Mouse (Mus musculus): ENCODE results near the gene Fgf15. TPM values are rescaled to one million over a fixed set of nuclear protein-coding genes. Genes with fewer than 3 reads are reported as not detected.
"Not testable (repeated sequence)": the region's sequence is repeated elsewhere in the genome, so short reads cannot be mapped to it uniquely, and the experiment has no call there.

Gene Fgf15
- polyA plus RNA-seq, 1 experiment from 2014 or later = 69.9 TPM

DNA sequence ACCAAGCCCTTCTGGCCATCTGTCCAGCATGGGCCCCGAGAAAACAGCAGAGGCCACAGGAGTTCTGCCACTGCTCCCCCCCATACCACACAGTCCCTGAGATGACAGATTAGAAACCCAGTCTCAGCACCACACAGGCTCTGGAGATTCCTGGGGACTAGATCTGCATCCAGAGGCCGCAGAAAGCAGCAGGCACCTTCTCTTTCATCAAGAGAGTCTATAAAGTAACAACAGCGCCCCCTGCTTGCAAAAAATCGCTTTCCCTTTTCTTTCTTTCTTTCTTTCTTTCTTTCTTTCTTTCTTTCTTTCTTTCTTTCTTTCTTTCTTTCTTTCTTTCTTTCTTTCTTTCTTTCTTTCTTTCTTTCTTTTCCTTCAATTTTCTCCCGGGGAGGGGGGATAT, 2.1 kb upstream of the Fgf15 start:
- peak overlapping the region; percentile 79 for H3K4me2 ChIP-seq
- H3K9ac ChIP-seq = no peak overlapping the region
- H3K9me3 ChIP-seq = no peaks in the 10 kb centered on the region
- H3K4me3 ChIP-seq (replicated peaks) = no peak overlapping the region
- H3K27ac ChIP-seq = peak overlapping the region; percentile 14
- no peaks in the 10 kb centered on the region for H3K36me3 ChIP-seq (replicated peaks)
- 2% methylated on average over 5 of the region's 5 CpGs for WGBS
- H3K27me3 ChIP-seq = peaks cover 80% of the 10 kb centered on the region
- H3K4me1 ChIP-seq = peaks cover 46% of the 10 kb centered on the region
- no peak for ATAC-seq (ENCODE audit: low FRiP score)

DNA sequence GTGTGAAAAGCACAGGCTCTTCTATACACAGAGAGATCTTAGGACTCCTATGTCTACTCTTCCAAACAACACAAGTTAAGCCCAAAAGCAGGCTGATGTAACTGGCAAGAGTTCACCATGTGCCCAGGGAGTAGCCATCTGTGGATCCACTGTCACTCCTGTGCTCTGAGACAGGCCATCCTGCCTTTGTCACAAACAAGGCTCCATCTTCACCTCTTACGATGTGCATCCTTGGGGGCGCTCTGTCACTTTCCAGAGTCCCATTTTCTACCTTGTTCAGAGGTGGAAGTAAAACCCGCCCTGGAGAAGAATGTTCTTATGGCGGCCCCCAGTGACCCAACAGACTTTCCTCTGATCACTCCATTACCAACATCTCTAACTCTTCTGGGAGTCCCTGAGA, 1.6 kb upstream of the Fgf15 start:
- Histone ChIP-seq H3K9me3 (no peaks in the 10 kb centered on the region), H3K36me3 (replicated peaks) (no peaks in the 10 kb centered on the region), H3K4me1 (peaks cover 49% of the 10 kb centered on the region), H3K27ac (peak overlapping the region; percentile 85), H3K27me3 (peaks cover 80% of the 10 kb centered on the region), H3K4me3 (replicated peaks) (peak overlapping the region; percentile 53), H3K4me2 (peak overlapping the region; percentile 79), H3K9ac (peak overlapping the region; percentile 68)
- peak; percentile 10; the same call in 1 of the 2 replicates for ATAC-seq (ENCODE audit: low FRiP score)
- 4% methylated on average over 4 of the region's 4 CpGs for WGBS

DNA sequence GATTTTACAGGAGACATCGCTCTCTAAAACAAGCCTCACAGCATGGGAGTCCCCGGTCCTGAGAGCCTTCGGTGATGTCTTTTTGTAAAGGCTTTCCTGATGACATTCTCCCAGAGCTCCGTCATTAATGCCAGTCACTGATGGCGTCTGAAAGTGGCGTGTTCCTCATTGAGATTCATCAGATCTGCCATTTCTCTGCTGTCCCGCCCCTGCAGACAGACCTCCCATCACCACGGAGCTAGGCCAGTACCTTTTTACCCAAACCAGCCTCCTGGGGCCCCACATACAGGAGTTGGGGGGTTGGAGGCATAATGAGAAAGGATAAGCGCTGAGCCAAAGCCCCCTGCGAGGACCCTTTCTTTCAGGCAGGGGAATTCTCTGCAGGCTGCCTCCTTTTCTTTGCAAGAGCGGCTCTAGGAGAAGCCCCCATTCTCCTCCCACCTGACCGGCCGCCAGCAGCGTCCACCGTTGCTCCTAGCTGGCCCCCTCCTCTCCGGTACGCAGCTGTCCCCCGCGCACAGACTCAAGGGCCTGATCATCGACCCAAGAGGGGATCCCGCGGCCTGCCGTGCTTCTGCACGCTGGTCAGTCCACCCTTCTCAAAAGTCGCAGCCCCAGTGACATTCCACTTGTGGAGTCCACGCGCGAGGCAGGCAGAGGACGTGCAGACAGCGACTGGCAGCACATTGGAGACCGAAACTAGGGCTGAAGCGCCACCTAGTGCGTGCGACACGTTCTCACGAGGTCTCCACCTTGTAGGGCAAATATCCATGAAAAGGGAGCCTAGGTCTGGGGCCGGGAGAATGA, 823 bp upstream of the Fgf15 start:
- Histone ChIP-seq H3K36me3 (replicated peaks) (no peaks in the 10 kb centered on the region), H3K4me3 (replicated peaks) (peak overlapping the region; percentile 53), H3K9ac (peak overlapping the region; percentile 68), H3K27me3 (peaks cover 75% of the 10 kb centered on the region), H3K4me2 (peak overlapping the region; percentile 79), H3K27ac (peak overlapping the region; percentile 85), H3K4me1 (peaks cover 49% of the 10 kb centered on the region), H3K9me3 (no peaks in the 10 kb centered on the region)
- under 1% methylated on average over 37 of the region's 37 CpGs for WGBS
- ATAC-seq (ENCODE audit: low FRiP score) = peak; percentile 80

DNA sequence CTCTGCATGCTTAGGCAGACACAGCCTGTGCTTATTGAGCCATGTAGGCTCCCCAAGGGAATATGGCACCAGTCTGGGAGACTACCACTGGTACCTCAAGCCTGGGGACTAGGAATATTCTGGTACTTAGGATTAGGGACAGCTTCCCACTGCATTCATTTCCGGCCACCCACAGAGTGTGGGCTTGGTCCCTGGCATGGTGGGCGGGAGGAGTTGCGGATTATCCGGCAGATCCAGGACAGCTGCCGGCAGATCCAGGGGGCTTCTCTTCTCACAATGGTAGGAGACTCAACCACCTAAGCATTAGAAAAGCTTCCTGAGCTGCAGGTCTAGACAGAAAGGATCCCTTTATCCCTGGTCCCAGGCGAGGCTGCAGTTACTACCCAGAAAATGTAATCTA, 2.2 kb downstream of the Fgf15 start:
- Histone ChIP-seq H3K36me3 (replicated peaks) (no peaks in the 10 kb centered on the region), H3K4me2 (peak overlapping the region; percentile 79), H3K4me1 (peaks cover 49% of the 10 kb centered on the region), H3K9ac (peak overlapping the region; percentile 45), H3K4me3 (replicated peaks) (peak overlapping the region; percentile 53), H3K27me3 (peaks cover 56% of the 10 kb centered on the region), H3K27ac (no peak overlapping the region), H3K9me3 (no peaks in the 10 kb centered on the region)
- WGBS = 18% methylated on average over 6 of the region's 6 CpGs
- no peak for ATAC-seq (ENCODE audit: low FRiP score)

DNA sequence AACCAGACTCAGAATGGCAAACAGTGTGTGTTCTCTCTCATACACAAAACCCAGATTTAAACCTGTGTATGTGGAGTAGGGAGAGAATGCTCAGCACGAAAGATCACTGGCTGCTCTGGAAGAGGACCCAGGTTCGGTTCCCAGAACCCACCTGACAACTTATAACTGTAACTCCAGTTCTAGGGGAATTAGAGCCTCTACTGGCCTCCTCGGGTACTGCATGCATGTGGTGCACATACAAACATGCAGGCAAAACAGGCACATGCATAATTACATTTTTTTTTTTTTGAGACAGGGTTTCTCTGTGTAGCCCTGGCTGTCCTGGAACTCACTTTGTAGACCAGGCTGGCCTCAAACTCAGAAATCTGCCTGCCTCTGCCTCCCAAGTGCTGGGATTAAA, 9.2 kb downstream of the Fgf15 start:
- 96% methylated on average over 3 of the region's 3 CpGs for WGBS
- not testable (repeated sequence) for H3K4me3 ChIP-seq (replicated peaks); H3K9ac ChIP-seq; H3K4me1 ChIP-seq; H3K9me3 ChIP-seq; H3K4me2 ChIP-seq; H3K36me3 ChIP-seq (replicated peaks); ATAC-seq (ENCODE audit: low FRiP score); H3K27ac ChIP-seq
- peaks cover 12% of the 10 kb centered on the region; the same call in 1 of the 2 replicates for H3K27me3 ChIP-seq

DNA sequence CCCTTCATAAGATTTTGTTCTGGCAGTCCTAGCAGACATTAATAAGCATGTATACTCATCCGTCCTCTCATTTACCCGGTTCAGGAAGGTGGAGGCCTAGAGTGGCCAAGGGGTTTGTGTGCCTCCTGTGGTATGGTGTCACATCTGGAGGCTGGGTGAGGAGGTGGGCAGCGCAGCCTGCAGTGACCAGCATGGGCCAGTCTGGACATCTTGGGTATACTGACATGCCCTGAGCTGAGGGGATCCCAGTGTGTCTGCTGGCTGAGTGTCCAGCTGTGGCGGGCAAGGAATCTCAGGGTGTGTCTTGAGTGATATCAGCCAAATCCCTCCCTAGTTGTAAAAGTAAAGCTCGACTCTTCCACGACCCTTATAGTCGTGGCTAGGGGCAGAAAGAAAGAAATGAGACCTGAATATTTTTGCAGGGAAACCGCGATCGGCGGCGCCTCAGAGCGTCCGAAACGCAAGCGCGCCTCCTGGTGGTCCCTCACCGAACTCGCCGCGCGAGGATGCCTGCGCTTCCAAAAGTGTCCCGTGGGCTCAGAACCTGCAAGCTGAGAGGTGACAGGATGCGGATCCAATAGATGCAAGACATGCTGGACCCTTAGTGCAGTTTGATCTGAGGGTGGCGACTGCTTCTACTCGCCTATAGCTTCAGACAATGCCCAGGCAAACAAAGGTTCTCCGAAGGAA, 10.5 kb downstream of the Fgf15 start:
- Histone ChIP-seq H3K4me2 (peak overlapping the region; percentile 35), H3K9me3 (0 out of 2 replicates have a peak, but pooled peaks cover 4% of the 10 kb centered on the region), H3K9ac (peak overlapping the region; percentile 13; the same call in 1 of the 2 replicates), H3K4me1 (no peaks in the 10 kb centered on the region), H3K36me3 (replicated peaks) (no peaks in the 10 kb centered on the region), H3K4me3 (replicated peaks) (no peak overlapping the region), H3K27me3 (peaks cover 8% of the 10 kb centered on the region; the same call in 1 of the 2 replicates), H3K27ac (no peak overlapping the region)
- peak; percentile 37; the same call in 1 of the 2 replicates for ATAC-seq (ENCODE audit: low FRiP score)
- WGBS = 10% methylated on average over 28 of the region's 28 CpGs

DNA sequence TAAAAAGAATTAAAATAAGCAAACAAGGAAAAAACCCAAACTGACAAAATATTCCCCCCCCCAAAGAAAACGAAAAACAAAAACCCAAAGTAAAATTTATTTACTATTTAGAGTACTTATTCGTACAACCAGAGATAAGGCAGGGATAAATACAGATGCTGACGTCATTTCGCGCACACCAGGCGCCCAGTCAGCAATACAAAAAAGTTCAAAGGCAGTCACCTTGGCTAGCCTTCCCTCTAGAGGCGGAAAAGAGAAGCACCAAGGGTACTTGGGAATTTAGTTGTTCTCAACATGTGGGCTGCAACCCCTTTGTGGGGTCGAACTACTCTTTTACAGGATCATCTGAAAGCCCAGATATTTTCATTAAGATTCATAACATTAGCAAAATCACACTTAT, 11.5 kb downstream of the Fgf15 start:
- Histone ChIP-seq H3K27ac (no peak overlapping the region), H3K4me3 (replicated peaks) (no peak overlapping the region), H3K36me3 (replicated peaks) (no peaks in the 10 kb centered on the region), H3K27me3 (peaks cover 8% of the 10 kb centered on the region; the same call in 1 of the 2 replicates), H3K9me3 (0 out of 2 replicates have a peak, but pooled peaks cover 4% of the 10 kb centered on the region), H3K9ac (no peak overlapping the region), H3K4me2 (no peak overlapping the region), H3K4me1 (no peaks in the 10 kb centered on the region)
- WGBS = 19% methylated on average over 8 of the region's 8 CpGs
- no peak for ATAC-seq (ENCODE audit: low FRiP score)

DNA sequence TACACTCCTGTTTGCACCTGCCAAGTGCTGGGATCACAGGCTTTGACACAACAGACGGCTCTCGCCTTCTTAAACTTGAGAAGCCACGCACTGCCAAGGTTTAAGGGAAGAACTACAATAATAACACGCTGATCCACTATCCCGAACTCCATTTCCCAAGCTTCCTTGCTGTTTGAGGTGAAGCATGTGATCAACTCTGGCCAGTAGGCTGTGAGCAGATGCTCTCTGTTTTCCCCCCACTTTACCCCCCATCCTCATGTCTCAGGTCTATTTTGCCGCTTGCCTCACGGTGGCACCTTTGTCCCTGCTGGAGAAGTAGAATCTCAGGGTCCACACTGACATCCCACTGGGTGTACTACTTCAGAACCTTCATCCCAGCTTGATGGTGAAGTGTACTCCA, 12.4 kb downstream of the Fgf15 start:
- 29% methylated on average over 7 of the region's 7 CpGs for WGBS
- Histone ChIP-seq H3K27ac (no peak overlapping the region), H3K4me3 (replicated peaks) (no peak overlapping the region), H3K4me1 (no peaks in the 10 kb centered on the region), H3K27me3 (peaks cover 8% of the 10 kb centered on the region; the same call in 1 of the 2 replicates), H3K4me2 (no peak overlapping the region), H3K36me3 (replicated peaks) (no peaks in the 10 kb centered on the region), H3K9me3 (0 out of 2 replicates have a peak, but pooled peaks cover 4% of the 10 kb centered on the region), H3K9ac (no peak overlapping the region)
- ATAC-seq (ENCODE audit: low FRiP score) = no peak

DNA sequence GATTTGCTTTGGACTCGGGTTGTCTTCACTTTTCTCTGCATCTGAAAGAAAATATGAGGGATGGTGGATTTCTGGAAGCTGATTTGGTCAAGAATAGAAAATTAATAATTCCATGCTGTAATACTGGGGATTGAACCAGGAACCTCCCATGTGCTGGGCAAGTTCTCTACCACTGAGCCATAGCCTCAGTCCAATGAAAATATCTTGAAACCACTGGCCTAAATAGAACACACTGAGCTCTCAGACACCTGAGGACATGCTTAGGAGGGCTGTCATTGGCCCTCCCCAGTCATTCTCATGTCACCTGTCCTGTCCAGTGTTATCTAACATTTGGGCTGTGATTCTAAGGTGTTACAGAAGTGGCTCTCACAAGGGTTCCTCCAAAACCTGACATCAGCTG, 14.8 kb downstream of the Fgf15 start:
- H3K4me3 ChIP-seq (replicated peaks) = no peak overlapping the region
- H3K9me3 ChIP-seq = no peaks in the 10 kb centered on the region
- no peak overlapping the region for H3K9ac ChIP-seq
- peaks cover 8% of the 10 kb centered on the region; the same call in 1 of the 2 replicates for H3K27me3 ChIP-seq
- ATAC-seq (ENCODE audit: low FRiP score) = no peak
- H3K27ac ChIP-seq = no peak overlapping the region
- no peaks in the 10 kb centered on the region for H3K36me3 ChIP-seq (replicated peaks)
- 95% methylated on average over 1 of the region's 1 CpGs for WGBS
- H3K4me2 ChIP-seq = no peak overlapping the region
- peaks cover 7% of the 10 kb centered on the region for H3K4me1 ChIP-seq

DNA sequence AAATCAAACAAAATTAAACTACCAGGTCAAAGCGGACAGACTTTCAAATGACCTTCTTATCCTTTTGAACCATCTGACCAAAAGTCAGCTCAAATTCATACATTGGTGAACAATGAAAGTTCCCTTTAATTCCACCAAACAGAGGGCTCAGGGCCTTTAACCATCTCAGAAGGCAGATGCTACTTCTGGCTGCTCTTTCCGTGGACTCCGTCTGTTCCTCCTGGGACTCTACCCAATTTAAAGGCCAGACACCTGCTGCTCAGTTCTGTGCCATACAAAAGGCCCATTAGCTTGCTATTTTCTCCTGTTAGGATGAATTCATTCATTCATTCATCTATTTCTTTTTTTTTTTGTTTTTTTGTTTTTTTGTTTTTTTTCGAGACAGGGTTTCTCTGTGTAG, 16.6 kb downstream of the Fgf15 start:
- 68% methylated on average over 4 of the region's 4 CpGs for WGBS
- ATAC-seq (ENCODE audit: low FRiP score) = no peak
- no peaks in the 10 kb centered on the region for H3K9me3 ChIP-seq

DNA sequence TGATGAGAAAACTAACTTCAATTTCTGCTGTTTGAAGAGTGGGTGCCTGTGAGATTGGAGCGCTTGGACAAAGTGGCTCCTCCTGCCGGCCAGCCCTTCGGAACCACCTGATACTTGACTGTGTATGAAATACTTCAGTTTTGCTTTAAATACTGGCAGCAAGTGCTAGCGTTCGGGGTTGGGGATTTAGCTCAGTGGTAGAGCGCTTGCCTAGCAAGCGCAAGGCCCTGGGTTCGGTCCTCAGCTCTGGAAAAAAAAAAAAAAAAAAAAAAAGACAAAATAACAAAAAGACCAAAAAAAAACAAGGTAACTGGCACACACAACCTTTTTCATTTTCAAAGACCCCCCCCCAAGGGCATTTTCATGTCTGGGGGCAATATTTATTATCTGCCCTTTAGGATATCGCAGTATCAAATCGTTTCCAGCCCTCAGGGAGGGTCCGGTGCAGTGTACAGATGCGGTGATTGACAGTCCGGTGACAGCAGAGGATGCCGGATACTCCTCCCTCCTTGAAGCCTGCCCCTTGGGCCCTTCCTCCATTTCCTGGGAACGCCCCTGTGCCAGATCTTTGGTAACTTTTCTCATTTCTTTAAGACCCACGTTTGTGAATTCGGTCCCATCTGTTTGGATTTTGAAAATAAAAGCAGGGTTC, 18.1 kb downstream of the Fgf15 start:
- H3K27me3 ChIP-seq = no peaks in the 10 kb centered on the region
- no peaks in the 10 kb centered on the region for H3K9me3 ChIP-seq
- 6% methylated on average over 16 of the region's 17 CpGs for WGBS
- ATAC-seq (ENCODE audit: low FRiP score) = peak; percentile 91
- H3K4me2 ChIP-seq = peak overlapping the region; percentile 70
- peak overlapping the region; percentile 25; the same call in 1 of the 2 replicates for H3K9ac ChIP-seq
- peak overlapping the region; percentile 90 for H3K27ac ChIP-seq
- H3K4me1 ChIP-seq = peaks cover 14% of the 10 kb centered on the region
- H3K36me3 ChIP-seq (replicated peaks) = peaks cover 26% of the 10 kb centered on the region
- peak overlapping the region; percentile 81 for H3K4me3 ChIP-seq (replicated peaks)

More for the DNA sequence above, 16.6 kb downstream of the Fgf15 start:
- H3K36me3 ChIP-seq (replicated peaks) = peaks cover 14% of the 10 kb centered on the region
- H3K27me3 ChIP-seq = no peaks in the 10 kb centered on the region
- H3K4me2 ChIP-seq = no peak overlapping the region
- peaks cover 14% of the 10 kb centered on the region for H3K4me1 ChIP-seq
- no peak overlapping the region for H3K4me3 ChIP-seq (replicated peaks)
- no peak overlapping the region for H3K9ac ChIP-seq
- H3K27ac ChIP-seq = no peak overlapping the region

Data from forebrain, embryonic 12.5 days (tissue).